Mouse (Mus musculus): ENCODE measurements around the gene BC117090. TPM values are rescaled to one million over a fixed set of nuclear protein-coding genes. Genes with fewer than 3 reads are reported as not detected.
"Not testable (repeated sequence)": the region's sequence is repeated elsewhere in the genome, so short reads cannot be mapped to it uniquely, and the experiment has no call there.

Gene BC117090
- polyA plus RNA-seq (2015; fragmentation: Nextera tagmentation; extraction: Ambion mirVana), result not detected in 2 replicates

GRCm38 (mm10) chr16:36334232-36334631 is at the start of gene BC117090:
Gene BC117090 (minus strand): TSS chr16:36334332.
- Histone ChIP-seq H3K27ac (ENCODE audit: low read length) (no peak within 1 kb of the TSS), H3K4me2 (ENCODE audit: low read depth, low read length) (no peak within 1 kb of the TSS), H3K27me3 (ENCODE audit: control insufficient read depth, insufficient read depth, low read depth, low read length) (no peaks in the 10 kb centered on the region), H3K9ac (ENCODE audit: low read length) (no peak within 1 kb of the TSS), H3K36me3 (ENCODE audit: control insufficient read depth, insufficient read depth, low read length) (no peaks in the 10 kb centered on the region), H3K9me3 (ENCODE audit: control insufficient read depth, low read length) (no peaks in the 10 kb centered on the region), H3K4me3 (ENCODE audit: low read length) (no peak within 1 kb of the TSS), H3K4me1 (replicated peaks; ENCODE audit: control insufficient read depth, insufficient read depth, low read length) (no peaks in the 10 kb centered on the region)
- WGBS, result 59% methylated on average over 3 of the region's 3 CpGs
- no peak for ATAC-seq (ENCODE audit: low read depth)

- H3K9ac ChIP-seq (ENCODE audit: low read length), result not testable (repeated sequence)
Observed at GRCm38 (mm10) chr16:36367648-36368047, 33.5 kb upstream of the BC117090 start, which contains the start of gene BC100530. Gene BC100530 (minus strand): TSS chr16:36367748.

GRCm38 (mm10) chr16:36337171-36337570 is 3.0 kb upstream of the BC117090 start:
- no peak for ATAC-seq (ENCODE audit: low read depth)
- no peaks in the 10 kb centered on the region for H3K9me3 ChIP-seq (ENCODE audit: control insufficient read depth, low read length)
- H3K4me1 ChIP-seq (replicated peaks; ENCODE audit: control insufficient read depth, insufficient read depth, low read length), result no peaks in the 10 kb centered on the region
- H3K27me3 ChIP-seq (ENCODE audit: control insufficient read depth, insufficient read depth, low read depth, low read length), result no peaks in the 10 kb centered on the region
- H3K27ac ChIP-seq (ENCODE audit: low read length), result no peak overlapping the region
- no peak overlapping the region for H3K9ac ChIP-seq (ENCODE audit: low read length)
- H3K4me2 ChIP-seq (ENCODE audit: low read depth, low read length), result no peak overlapping the region
- H3K4me3 ChIP-seq (ENCODE audit: low read length), result no peak overlapping the region
- WGBS, result 42% methylated on average over 2 of the region's 2 CpGs
- H3K36me3 ChIP-seq (ENCODE audit: control insufficient read depth, insufficient read depth, low read length), result no peaks in the 10 kb centered on the region

More at GRCm38 (mm10) chr16:36367648-36368047, 33.5 kb upstream of the BC117090 start, which contains the start of gene BC100530:
- not testable (repeated sequence) for H3K4me1 ChIP-seq (replicated peaks; ENCODE audit: control insufficient read depth, insufficient read depth, low read length); ATAC-seq (ENCODE audit: low read depth); H3K27me3 ChIP-seq (ENCODE audit: control insufficient read depth, insufficient read depth, low read depth, low read length); H3K4me2 ChIP-seq (ENCODE audit: low read depth, low read length); H3K27ac ChIP-seq (ENCODE audit: low read length); H3K36me3 ChIP-seq (ENCODE audit: control insufficient read depth, insufficient read depth, low read length); H3K4me3 ChIP-seq (ENCODE audit: low read length); H3K9me3 ChIP-seq (ENCODE audit: control insufficient read depth, low read length)
- 75% methylated on average over 3 of the region's 3 CpGs for WGBS

GRCm38 (mm10) chr16:36319286-36319685 is 14.8 kb downstream of the BC117090 start:
- H3K9ac ChIP-seq (ENCODE audit: low read length), result no peak overlapping the region
- no peak for ATAC-seq (ENCODE audit: low read depth)
- H3K27me3 ChIP-seq (ENCODE audit: control insufficient read depth, insufficient read depth, low read depth, low read length), result no peaks in the 10 kb centered on the region
- no peaks in the 10 kb centered on the region for H3K9me3 ChIP-seq (ENCODE audit: control insufficient read depth, low read length)
- no peaks in the 10 kb centered on the region for H3K36me3 ChIP-seq (ENCODE audit: control insufficient read depth, insufficient read depth, low read length)
- no peak overlapping the region for H3K4me3 ChIP-seq (ENCODE audit: low read length)
- H3K4me2 ChIP-seq (ENCODE audit: low read depth, low read length), result no peak overlapping the region
- no peaks in the 10 kb centered on the region for H3K4me1 ChIP-seq (replicated peaks; ENCODE audit: control insufficient read depth, insufficient read depth, low read length)
- H3K27ac ChIP-seq (ENCODE audit: low read length), result no peak overlapping the region

- not testable (repeated sequence) for ATAC-seq (ENCODE audit: low read depth); H3K27me3 ChIP-seq (ENCODE audit: control insufficient read depth, insufficient read depth, low read depth, low read length); H3K9me3 ChIP-seq (ENCODE audit: control insufficient read depth, low read length); H3K4me1 ChIP-seq (replicated peaks; ENCODE audit: control insufficient read depth, insufficient read depth, low read length); H3K9ac ChIP-seq (ENCODE audit: low read length); H3K4me2 ChIP-seq (ENCODE audit: low read depth, low read length); H3K4me3 ChIP-seq (ENCODE audit: low read length); H3K27ac ChIP-seq (ENCODE audit: low read length); H3K36me3 ChIP-seq (ENCODE audit: control insufficient read depth, insufficient read depth, low read length)
- WGBS, result 78% methylated on average over 6 of the region's 6 CpGs
Observed at GRCm38 (mm10) chr16:36316111-36316510, 18.0 kb downstream of the BC117090 start.

GRCm38 (mm10) chr16:36307631-36308030 is 26.5 kb downstream of the BC117090 start:
- ATAC-seq (ENCODE audit: low read depth), result no peak
- no peak overlapping the region for H3K4me3 ChIP-seq (ENCODE audit: low read length)
- no peak overlapping the region for H3K9ac ChIP-seq (ENCODE audit: low read length)
- no peaks in the 10 kb centered on the region for H3K27me3 ChIP-seq (ENCODE audit: control insufficient read depth, insufficient read depth, low read depth, low read length)
- H3K4me1 ChIP-seq (replicated peaks; ENCODE audit: control insufficient read depth, insufficient read depth, low read length), result no peaks in the 10 kb centered on the region
- H3K27ac ChIP-seq (ENCODE audit: low read length), result no peak overlapping the region
- no peaks in the 10 kb centered on the region for H3K9me3 ChIP-seq (ENCODE audit: control insufficient read depth, low read length)
- WGBS, result 64% methylated on average over 4 of the region's 4 CpGs
- no peaks in the 10 kb centered on the region for H3K36me3 ChIP-seq (ENCODE audit: control insufficient read depth, insufficient read depth, low read length)
- H3K4me2 ChIP-seq (ENCODE audit: low read depth, low read length), result no peak overlapping the region

GRCm38 (mm10) chr16:36289140-36289539 is 45.0 kb downstream of the BC117090 start:
- ATAC-seq (ENCODE audit: low read depth), result no peak
- Histone ChIP-seq H3K36me3 (ENCODE audit: control insufficient read depth, insufficient read depth, low read length) (no peaks in the 10 kb centered on the region), H3K4me2 (ENCODE audit: low read depth, low read length) (no peak overlapping the region), H3K9ac (ENCODE audit: low read length) (no peak overlapping the region), H3K27ac (ENCODE audit: low read length) (no peak overlapping the region), H3K27me3 (ENCODE audit: control insufficient read depth, insufficient read depth, low read depth, low read length) (no peaks in the 10 kb centered on the region), H3K9me3 (ENCODE audit: control insufficient read depth, low read length) (no peaks in the 10 kb centered on the region), H3K4me1 (replicated peaks; ENCODE audit: control insufficient read depth, insufficient read depth, low read length) (no peaks in the 10 kb centered on the region), H3K4me3 (ENCODE audit: low read length) (no peak overlapping the region)
- WGBS, result 73% methylated on average over 4 of the region's 4 CpGs

- not testable (repeated sequence) for H3K27me3 ChIP-seq (ENCODE audit: control insufficient read depth, insufficient read depth, low read depth, low read length); H3K4me3 ChIP-seq (ENCODE audit: low read length); H3K4me1 ChIP-seq (replicated peaks; ENCODE audit: control insufficient read depth, insufficient read depth, low read length); H3K9ac ChIP-seq (ENCODE audit: low read length); H3K27ac ChIP-seq (ENCODE audit: low read length); H3K4me2 ChIP-seq (ENCODE audit: low read depth, low read length); H3K36me3 ChIP-seq (ENCODE audit: control insufficient read depth, insufficient read depth, low read length); H3K9me3 ChIP-seq (ENCODE audit: control insufficient read depth, low read length); ATAC-seq (ENCODE audit: low read depth)
- 83% methylated on average over 4 of the region's 4 CpGs for WGBS
Observed at GRCm38 (mm10) chr16:36276796-36277195, 57.3 kb downstream of the BC117090 start, which contains the start of gene Stfa1. Gene Stfa1 (plus strand): TSS chr16:36276951.
